Mouse (Mus musculus): ENCODE results near the gene Vgll2. TPM values are rescaled to one million over a fixed set of nuclear protein-coding genes. Genes with fewer than 3 reads are reported as not detected.
A peak's percentile ranks its signal among the peaks of the same experiment; 100 is the strongest.

Vgll2 gene
- under 1 TPM in 1 of 2 experiments, not detected in 1; 0.35 TPM for total RNA-seq (2021)
- long read RNA-seq, experiment 1 = 0 reads
- long read RNA-seq, experiment 2, partial matches to known transcripts = 2 of 3 reads
- long read RNA-seq, experiment 2, other reads (novel, unspliced or antisense) = 0 of 3 reads

DNA sequence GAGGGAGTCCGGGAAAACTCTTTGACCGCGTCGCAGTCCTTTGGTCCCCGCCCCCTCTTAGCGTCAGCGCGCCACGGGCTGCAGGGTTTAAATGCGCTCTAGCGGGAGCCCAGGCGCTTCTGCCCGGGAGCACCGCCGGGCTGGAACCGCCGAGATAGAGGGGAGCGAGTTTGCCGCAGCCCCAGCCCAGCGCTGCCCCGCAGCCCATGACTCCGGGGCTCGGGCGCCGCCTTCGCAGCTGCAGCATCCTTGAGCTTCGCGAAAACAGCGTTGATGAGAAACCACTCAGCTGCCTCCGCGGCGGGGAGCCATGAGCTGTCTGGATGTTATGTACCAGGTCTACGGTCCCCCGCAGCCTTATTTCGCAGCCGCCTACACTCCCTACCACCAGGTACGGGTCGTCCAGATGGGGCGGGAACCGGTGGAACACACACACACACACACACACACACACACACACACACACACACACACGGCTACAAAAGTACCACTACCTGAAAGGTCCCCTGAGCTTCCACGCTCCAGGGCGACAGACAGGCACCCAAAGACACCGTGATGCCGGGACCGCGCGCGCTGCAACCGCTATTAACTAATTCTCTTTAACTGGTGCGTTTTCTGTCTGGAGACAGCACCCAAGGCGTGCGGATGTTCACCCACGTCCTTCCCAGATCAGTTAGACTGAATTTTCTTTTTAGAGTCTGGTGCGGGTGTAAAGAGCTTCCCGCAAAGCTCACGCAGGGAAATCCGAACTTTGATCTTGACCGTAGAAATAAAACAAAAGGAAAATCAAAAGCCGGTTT lies at the start of gene Vgll2:
Gene Vgll2 (plus strand): TSS at position 90 of the 800 bp plus-strand sequence.
- DNase-seq (ENCODE audit: low spot score in 2 of 2) = peak; percentile 24 to 30

GRCm38 (mm10) chr10:51975137-51975536 lies 47.2 kb upstream of the Vgll2 start:
- peak in 1 of 2 experiments; percentile 4 for DNase-seq (ENCODE audit: low spot score in 2 of 2)

DNA sequence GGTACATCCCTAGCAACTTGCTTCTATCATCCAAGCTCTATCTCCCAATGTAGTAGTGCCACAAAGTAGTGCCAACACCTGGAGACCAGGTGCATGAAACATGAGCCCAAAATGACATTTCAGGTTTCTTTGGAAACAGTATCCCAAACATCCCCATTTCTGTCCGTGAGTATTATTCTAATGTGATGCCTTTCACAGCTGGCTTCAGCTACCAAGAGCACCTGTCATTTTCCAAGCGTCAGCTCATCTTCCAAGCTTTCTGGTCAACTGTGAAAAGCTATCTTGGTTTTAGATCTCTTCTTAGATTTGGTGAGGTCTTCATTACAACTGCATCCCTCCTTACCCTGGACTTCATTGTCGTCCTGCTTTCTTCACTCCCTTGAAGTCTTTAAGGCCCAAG lies 46.7 kb upstream of the Vgll2 start:
- no peak for DNase-seq (ENCODE audit: low spot score in 2 of 2)

- no peak for DNase-seq (ENCODE audit: low spot score in 2 of 2)
Observed at GRCm38 (mm10) chr10:51981651-51982050, 40.7 kb upstream of the Vgll2 start.

- DNase-seq (ENCODE audit: low spot score in 2 of 2) = no peak
Observed at GRCm38 (mm10) chr10:51982395-51982794, 39.9 kb upstream of the Vgll2 start.

DNA sequence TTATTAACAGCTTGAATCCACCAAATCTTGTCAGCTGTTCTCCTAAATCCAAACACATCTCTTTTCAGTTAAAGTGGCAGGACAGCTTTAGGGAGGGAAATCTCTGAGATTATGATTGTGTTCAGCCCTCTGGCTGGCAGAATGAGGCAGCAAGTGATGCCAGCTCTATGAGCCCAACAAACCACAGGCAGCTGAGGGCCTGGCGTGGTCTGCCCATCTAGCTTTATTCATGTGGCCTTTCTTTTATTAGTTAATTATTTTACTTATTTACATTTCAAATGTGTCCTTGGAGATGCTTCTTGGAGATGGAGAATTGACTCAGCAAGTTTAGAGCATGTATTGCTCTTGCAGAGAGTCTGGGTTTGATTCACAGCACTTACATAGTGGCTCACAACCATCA lies 3.8 kb upstream of the Vgll2 start:
- no peak for DNase-seq (ENCODE audit: low spot score in 2 of 2)

DNA sequence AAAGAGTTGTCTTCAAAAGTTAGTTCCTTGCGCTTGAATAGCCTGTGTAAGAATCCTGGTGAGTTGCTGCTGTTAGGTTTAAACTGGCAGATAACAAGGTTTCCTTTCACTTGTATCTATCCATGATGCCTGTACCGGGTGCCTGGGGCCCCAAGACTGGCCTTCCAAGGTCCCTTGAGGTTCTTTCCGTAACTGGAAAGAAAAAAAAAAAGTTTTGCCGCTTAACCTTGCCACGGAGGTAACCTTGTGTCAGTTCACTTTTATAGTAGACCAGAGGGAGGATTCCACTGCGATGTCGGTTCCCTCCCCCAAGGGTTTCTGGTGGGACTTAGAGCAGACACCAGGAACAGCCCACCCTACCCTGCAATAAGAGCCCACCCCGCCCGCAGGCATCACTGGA lies 1.1 kb upstream of the Vgll2 start:
- DNase-seq (ENCODE audit: low spot score in 2 of 2) = no peak

DNA sequence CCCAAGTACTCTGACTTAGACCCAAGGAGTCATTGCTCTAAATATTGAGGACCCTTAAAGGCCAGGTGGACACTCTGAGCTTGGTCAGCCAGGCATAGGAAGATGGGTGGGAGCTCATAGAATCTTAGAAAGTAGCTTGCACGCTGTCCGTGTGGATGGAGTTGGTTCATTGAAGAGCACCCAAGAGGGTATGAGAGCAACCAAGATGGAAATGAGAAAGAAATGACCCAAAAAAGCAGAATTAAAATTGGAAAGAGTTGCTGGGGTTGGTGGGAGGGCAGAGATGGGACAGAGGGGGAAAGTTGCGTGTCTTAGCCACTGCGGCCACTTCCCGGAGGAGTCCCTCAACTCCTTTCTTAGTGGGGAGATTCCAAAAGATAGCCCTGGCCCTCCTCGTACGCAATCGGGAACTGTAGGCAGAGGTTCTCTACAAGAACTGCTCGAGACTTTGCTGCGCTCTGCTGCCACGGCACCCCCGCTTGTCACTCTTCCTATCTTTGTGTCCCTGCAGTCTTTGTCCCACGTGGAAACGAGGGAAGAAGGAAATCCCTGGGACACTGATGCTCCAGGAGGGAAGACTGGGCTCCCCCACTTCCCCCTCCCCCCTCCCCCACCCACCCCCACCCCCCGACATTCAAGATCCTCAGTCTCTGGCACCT lies 437 bp upstream of the Vgll2 start:
- no peak for DNase-seq (ENCODE audit: low spot score in 2 of 2)

DNA sequence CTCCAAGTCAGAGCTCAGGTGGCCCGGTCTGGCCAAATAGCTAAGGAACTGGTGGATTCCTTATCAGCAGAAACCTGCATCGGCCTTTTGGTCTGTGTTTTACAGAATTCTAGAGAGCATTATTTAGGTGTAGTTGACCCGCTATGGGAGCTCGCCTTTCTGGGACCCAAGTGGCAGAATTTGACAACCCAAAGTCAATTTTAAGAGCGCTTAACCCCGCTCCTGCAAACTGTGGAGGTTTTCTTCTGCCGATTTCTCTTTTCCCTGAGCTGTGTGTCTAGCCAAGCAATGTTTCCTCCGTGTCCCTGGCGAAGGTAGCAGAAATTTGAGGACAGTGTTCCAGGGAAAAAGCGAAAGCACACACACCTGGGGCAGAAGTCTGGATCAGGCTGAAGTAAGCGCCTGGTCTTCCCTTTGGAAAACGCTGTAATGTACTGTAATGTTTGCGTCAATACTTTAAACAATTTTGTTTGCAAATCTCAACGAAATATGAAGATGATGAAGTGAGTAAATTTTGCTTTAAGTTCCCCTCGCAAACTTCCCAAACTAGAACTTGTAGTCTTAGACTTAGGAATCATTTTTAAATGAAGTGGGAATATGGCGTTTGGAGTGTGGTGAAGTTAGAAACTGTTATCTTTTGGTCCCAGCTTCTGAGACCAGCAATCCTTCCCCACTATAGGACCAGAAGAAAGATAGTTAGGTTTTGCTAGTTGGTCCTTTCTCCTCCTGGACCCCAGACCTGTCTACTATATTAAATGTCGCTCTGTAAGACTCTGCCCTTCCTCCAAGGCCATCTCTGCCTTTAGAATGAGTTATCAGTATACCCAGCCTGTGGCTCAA lies 1.1 kb downstream of the Vgll2 start:
- DNase-seq (ENCODE audit: low spot score in 2 of 2) = no peak

DNA sequence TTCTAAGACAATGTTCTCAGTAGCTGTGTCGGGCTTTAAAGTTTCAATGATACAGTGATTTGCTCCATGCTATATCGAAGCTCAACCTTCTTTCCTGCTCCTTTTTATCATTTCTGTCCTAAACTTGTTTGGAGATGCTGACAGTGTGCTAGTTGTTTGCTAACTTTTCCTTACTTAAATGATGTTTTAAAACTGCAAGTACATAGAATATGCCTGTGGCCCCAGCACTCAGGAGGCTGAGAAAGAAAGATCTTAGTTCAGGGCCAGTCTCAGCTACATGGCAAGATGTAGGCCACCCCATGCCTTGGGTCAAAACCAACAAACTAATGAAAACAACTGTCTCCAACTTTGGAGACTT lies 1.7 kb downstream of the Vgll2 start:
- no peak for DNase-seq (ENCODE audit: low spot score in 2 of 2)

- DNase-seq (ENCODE audit: low spot score in 2 of 2) = no peak
Observed at GRCm38 (mm10) chr10:52025291-52025690, 3.0 kb downstream of the Vgll2 start.

- no peak for DNase-seq (ENCODE audit: low spot score in 2 of 2)
Observed at GRCm38 (mm10) chr10:52025821-52026220, 3.5 kb downstream of the Vgll2 start.

DNA sequence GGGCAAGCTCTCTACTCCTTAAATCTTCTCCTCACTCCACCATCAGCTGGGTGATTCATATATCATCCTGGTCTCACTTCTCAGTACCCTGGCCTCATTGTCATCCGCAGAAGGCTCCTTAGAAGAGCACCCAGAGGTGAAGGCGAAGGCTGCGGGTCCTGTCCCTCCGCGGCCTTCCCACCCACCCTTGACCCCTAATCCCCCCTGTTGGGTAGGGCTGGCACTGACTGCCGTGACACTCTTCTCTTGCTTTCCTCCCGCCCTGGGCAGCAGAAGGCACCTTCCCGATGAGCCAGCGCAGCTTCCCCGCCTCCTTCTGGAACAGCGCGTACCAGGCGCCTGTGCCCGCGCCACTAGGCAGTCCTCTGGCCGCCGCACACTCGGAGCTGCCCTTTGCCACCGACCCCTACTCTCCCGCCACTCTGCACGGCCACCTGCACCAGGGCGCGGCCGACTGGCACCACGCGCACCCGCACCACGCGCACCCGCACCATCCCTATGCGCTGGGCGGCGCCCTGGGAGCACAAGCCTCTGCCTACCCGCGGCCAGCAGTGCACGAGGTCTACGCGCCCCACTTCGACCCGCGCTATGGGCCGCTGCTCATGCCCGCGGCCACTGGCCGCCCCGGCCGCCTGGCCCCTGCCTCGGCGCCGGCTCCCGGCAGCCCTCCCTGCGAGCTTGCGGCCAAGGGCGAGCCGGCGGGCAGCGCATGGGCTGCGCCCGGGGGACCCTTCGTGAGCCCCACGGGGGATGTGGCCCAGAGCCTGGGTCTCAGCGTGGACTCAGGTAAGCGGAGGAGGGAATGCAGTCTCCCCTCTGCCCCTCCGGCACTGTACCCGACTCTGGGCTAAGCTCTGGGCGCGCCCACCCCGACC lies 5.1 kb downstream of the Vgll2 start:
- no peak for DNase-seq (ENCODE audit: low spot score in 2 of 2)

- DNase-seq (ENCODE audit: low spot score in 2 of 2) = no peak
Observed at GRCm38 (mm10) chr10:52028561-52029370, 6.5 kb downstream of the Vgll2 start.

DNA sequence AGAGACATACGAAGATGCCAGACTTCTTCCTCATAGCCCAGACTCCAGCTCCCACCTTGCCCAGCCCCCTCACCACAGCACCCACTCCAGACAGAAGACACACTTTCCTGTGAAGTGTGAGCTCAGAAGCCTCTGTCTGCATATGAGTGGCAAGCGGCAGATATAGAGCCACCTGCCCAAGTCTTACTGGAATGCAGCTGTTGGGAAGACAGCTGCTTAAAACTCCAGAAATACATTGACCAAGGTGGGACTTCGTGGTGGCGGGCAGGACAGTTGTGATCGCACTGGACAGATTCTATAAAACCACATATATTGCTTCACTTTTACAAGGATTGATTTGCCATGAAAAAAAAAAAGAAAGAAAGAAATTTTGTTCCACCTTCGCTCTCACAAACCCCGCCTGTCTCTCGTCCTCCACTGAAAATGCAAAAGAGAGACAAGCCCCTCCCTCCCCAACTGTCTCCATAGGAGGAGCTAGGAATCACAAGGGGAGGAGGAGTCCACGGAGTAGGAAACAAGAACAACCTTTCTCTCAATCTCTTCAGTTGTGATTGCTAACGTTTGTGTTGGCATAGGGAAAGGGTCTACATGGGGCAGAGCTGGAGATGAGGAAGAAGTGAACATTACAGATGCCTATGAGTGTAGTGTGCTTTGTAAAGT lies 7.2 kb downstream of the Vgll2 start:
- DNase-seq (ENCODE audit: low spot score in 2 of 2) = no peak

GRCm38 (mm10) chr10:52033729-52034128 lies 11.4 kb downstream of the Vgll2 start:
- DNase-seq (ENCODE audit: low spot score in 2 of 2) = no peak

- no peak for DNase-seq (ENCODE audit: low spot score in 2 of 2)
Observed at GRCm38 (mm10) chr10:52039392-52039791, 17.1 kb downstream of the Vgll2 start.

DNA sequence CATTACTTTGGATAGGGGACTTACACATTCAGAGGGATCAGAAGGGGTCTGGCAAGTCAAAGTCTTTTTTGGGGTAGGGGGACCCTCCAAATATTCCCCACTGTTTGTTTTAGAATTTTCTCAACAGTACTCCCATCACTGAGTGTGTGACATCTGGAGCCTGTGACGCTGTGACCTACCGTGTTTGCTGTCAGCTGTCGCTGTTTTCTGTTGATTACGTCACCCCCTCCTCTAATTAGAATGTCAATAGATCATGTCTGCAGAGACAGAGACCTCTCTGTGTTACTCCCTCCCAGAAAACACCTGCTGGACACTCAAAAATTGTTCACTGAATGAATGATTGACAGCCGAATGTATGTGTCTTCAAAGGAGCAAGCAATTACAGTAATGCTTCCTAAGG lies 20.8 kb downstream of the Vgll2 start:
- DNase-seq (ENCODE audit: low spot score in 2 of 2) = no peak

DNA sequence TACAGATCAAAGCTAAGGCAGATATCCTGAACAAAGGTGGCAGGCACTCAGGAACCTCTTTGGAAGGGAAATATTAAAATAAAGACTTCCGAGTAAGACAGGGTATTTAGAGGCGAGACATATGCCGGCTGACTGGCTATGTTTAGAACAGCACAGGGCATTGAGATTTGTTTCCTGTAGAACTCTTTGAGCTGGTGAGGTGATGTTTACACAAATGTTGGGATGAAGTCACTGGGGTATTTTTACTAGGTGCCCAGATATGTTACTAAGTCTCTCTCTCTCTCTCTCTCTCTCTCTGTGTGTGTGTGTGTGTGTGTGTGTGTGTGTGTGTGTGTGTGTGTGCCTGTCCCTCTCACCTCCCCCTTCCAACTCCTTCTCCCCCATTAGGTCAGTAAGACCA lies 26.0 kb downstream of the Vgll2 start:
- DNase-seq (ENCODE audit: low spot score in 2 of 2) = no peak
